Mouse (Mus musculus): Measurements from ENCODE around the gene Tceanc. TPM values are rescaled to one million over a fixed set of nuclear protein-coding genes. Genes with fewer than 3 reads are reported as not detected.

The Tceanc gene
- total RNA-seq, 2 experiments from 2014 or later: 2.0 to 2.9 TPM

DNA sequence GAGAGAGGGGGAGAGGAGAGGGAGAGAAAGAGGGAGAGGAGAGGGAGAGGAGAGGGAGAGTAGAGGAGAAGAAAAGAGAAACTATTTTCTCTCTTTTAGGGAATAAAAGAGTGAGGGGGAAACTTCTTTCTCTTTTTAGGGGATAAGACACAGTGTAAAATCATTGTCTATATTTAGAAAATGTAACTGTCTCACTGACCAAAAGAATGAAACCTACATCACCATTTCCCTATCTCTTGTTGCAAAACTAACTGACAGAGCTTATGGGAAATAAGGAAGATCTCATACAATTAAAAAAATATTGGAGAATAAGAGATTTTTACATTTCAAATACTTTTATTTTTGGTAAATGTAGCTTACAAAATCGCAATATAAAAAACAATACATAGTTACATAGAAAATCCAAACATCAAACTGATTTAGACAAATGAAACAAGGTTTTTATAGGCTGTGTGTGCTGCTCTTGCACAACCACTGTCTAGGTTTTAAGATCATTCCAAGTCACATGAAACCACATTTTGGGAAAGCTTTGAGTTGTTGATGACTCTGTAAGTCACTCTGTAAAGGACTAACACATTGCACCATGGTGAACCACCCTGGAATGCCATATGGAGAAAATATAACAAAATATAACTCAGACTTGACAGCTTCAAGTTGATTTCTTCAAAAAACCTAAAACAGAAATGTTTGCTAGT, 18.7 kb downstream of the Tceanc start:
- intact Hi-C loops (cut with DNase I): no loop called here

DNA sequence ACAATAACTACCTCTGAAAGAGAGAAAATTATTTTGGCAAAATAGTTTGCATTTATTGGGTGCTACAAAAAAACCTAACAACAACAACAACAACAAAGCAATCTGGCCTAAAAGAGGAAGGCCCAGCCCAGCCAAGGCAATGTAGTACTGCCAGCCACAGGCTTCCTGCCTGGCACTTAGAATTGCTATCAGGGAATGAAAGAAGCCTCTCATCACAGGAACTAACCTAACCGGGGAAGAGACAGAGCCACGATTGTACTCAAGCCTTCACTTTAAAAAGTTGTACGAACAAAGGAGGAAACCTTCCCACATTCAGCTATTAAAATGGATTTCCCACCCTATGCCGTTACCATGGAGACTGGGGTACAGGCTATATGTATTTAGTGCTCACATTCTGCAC, 20.6 kb downstream of the Tceanc start:
- intact Hi-C loops (cut with DNase I): no loop called here

More for the DNA sequence above, 18.7 kb downstream of the Tceanc start:
- DNase-seq: no peak

DNA sequence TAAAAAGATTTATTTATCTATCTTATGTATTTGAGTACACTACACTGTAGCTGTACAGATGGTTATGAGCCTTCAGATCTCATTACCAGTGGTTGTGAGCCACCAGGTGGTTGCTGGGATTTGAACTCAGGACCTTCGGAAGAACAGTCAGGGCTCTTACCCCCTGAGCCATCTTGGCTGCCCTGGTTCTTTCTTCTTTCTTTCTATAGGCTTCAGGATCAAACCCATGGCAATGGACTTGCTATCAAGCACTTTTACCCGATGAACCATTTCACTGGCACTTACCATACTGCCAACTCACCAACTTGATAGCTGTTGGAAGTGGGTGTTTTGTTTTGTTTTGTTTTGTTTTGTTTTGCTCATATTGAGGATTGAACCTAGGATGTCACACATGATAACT, 23.3 kb downstream of the Tceanc start:
- DNase-seq: no peak
- intact Hi-C loops (cut with DNase I): no loop called here

More for the DNA sequence above, 20.6 kb downstream of the Tceanc start:
- no peak for DNase-seq

DNA sequence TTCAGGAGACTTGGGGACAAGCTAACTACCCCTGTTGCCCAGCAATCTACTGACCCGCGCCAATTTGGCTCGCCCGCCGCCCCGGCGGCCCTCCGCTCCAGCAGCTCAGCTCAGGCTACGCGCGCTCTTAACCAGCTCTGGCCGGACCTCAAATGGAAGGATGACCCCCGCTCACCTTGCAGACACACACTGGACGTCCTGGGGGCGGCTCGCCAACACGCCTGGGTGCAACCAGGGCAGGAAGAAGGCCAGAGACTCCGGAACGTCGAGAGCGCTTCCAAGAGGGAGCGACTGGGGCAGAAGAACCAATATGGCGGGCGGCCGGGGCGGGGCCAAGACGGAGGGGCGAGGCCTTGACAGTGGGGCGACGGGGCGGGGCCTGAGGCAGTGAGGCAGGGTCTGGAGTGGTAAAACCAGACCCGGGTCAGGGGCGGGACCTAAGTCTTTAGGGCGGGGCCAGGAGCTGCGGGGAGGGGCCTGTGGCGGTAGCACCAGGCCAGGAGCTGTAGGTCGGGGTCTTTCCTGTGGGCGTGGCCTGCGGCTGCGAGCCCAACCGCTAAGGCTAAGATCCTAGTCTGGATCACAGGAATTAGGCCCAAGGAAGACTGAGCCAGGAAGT, 38.9 kb downstream of the Tceanc start, which contains the start of gene Rab9:
Rab9 (minus strand) TSS at position 503 of the 619 bp plus-strand sequence.
- intact Hi-C loops (cut with DNase I): no loop called here
- peak; percentile 86 to 89 for DNase-seq

DNA sequence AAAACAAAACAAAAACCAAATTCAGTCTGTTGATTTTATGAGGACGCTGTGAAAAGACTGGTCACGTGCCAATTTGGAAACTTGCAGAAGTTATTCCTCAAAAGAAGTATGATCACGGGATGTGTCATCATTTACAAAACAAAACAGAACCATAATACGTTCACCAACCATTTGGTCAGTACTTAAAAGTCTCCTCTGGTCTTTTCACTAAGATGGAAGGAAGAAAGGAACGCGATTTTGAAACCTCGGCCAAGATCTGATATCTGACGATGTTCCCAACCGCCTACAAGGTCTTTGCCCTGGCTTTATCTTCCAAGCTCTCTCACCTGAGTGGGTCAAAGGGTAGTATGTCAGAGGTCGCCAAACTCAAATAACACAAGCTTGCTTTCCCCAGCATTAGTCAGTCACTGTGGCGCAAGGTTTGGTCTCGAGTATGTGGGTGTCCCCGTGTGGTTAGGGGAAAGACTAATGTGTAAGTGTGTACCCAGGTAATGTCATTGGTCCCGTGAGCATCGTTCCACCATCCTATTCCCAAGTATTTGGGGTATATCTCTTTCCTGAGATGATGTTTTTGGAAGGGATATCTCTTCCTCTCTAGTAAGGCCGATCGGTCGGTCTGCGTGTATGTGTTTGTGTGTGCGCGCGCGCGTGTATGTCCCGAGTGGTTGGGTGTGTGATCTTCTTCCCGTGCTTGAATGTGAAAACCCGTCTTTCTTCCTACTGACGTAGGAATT, 39.6 kb downstream of the Tceanc start:
- intact Hi-C loops (cut with DNase I): no loop called here
- peak in 1 of 2 experiments; percentile 14 for DNase-seq

DNA sequence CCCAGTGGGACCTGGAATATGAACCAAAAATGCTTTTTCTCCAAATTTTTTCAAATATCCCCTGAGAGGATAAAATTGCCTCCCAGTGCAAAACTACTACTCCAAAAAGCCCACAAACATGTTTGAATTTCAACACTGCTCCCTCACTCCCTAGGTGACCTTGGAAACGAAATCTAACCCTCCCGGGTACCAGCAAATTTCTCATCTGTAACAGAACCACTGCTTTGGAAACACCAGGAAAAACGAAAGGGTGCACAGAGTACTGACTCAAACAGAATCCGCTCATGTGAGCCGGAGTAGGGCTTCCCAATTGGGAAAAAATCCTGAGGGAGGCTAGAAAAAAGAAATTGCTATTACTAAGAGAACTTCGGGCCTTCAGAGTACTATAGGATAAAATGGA, 41.0 kb downstream of the Tceanc start:
- intact Hi-C loops (cut with DNase I): no loop called here
- DNase-seq: no peak

DNA sequence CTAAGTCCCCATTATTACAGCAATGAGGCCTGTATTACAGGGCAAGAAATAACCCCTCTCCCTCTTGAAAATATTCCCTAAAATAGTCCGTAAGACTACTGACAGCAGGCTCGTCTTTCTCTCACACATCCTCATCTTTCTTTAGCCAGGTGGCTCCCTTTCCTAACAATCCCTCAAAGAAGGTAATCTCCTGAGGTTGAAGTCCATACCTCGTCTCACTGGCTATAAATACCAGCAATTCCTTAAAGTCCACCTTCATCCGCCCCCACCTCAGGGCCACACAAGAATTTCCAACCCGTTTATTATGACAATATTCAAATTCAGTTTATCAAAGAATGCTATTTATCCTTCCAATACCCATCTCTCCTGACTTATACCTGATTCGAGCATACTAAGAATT, 45.8 kb downstream of the Tceanc start:
- intact Hi-C loops (cut with DNase I): no loop called here
- no peak for DNase-seq

DNA sequence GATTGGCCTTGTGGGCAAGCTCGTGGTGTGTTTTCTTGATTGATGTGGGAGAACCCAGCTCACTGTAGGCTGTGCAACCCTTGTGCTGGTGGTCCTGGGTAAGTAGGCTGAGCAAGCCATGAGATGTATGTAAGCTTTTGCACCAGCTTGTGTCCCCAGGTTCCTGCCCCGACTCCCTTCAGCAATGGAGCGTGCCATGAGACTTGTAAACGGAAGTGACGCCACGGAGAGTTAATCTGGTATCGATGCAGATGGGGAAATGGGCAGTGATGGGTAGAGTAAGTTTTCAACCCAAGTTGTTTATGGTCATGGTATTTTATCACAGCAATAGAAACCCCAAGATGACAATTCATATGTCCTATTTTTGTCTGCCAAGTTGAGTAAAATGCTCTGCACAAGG, 50.0 kb downstream of the Tceanc start:
- no peak for DNase-seq
- intact Hi-C loops (cut with DNase I): no loop called here

DNA sequence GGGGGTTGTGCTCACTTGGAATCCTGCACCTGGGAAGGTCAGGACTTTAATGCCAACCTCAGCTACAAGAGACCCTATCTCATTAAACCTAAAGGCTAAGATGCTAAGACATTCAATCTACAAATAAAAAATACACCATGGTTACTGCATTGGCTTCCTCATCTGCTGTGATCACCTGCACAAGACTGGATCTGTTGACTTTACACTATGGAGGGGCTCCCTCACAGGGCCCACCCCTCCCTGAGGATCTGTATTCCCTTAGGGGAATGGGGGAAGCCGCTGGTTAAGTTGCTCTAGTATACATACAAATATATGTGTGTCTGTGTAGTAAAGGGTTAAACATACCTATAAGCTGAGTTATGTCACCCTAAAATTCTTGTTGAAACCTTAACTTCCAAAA, 62.8 kb downstream of the Tceanc start:
- no peak for DNase-seq
- intact Hi-C loops (cut with DNase I): no loop called here

DNA sequence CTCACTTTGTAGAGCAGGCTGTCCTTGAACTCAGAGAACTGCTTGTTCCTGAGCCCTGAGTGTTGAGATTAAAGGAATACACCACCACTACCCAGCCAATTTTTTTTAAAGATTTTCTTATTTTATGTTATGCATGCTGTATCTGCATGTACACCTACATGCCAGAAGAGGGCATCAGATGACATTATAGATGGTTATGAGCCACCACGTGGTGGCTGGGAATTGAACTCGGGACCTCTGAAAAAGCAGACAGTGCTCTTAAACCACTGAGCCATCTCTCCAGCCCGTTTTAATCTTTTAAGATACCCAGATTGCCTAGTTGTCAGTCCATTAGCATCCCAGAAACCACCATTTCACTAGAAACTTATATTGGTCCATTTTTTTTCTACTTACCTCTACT, 64.0 kb downstream of the Tceanc start:
- intact Hi-C loops (cut with DNase I): no loop called here
- DNase-seq: no peak

DNA sequence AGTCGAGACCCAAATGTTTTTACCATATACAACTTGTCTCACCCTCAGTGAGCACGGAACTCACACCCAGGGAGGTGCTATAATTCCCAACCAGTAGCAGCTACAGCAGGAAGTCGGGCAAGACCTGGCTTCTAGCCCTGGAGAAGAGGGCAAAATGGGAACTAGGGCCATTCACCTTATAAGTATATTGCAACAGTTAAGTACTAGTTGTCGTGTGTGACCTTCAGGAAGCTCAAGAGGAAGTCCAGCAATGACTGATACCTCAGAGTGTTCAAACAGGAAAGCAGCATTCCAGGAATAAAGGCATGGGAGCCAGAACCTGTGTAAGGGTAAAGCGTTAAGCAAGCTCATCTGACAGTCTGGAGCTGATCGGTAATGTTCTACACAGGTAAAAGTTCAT, 64.8 kb downstream of the Tceanc start:
- no peak for DNase-seq
- intact Hi-C loops (cut with DNase I): no loop called here

Other genes with a start within 250 kb of the Tceanc start
- gene Trappc2, start 78.0 kb downstream of the Tceanc start, total RNA-seq (2021): 10 to 100 TPM; 17.1 to 17.2 TPM
- 1 to 10 TPM; 3.9 to 6.1 TPM for gene Ofd1, start 77.9 kb downstream of the Tceanc start, total RNA-seq (2021)
- gene Rab9, start 38.7 kb downstream of the Tceanc start, total RNA-seq (2021): 10 to 100 TPM; 14.2 to 18.2 TPM
- 1 to 10 TPM in 1 of 2 experiments, under 1 TPM in 1; 0.79 to 1.0 TPM for gene Egfl6, start 67.2 kb upstream of the Tceanc start, total RNA-seq (2021)

Data from gastrocnemius, postnatal 36 days (tissue).